In genomic region chr11:35922205-35922873, GRCm38 (mm10) we compare ENCODE assay signal across 11 mouse cellular contexts. TPM values are rescaled to one million over a fixed set of nuclear protein-coding genes. Genes with fewer than 3 reads are reported as not detected.
DNase-seq lines count a peak whose midpoint lies in the region; ATAC-seq and TF ChIP-seq lines count a peak whose summit lies in the region.
"Had no signal": no experiment of that assay in that cellular context is flagged by ENCODE, and none has a peak within 500 bp of the region (broad histone marks: within the 10 kb centered on the region; RNA-seq: fewer than 3 reads in every experiment).

No protein-coding gene starts in this region.

- H3K27ac ChIP-seq in heart, embryonic 12.5 days (ENCODE audit: poor library complexity, severe bottlenecking), result no peak overlapping the region
- H3K27ac ChIP-seq in heart, embryonic 10.5 days, result no peak overlapping the region
- no peak overlapping the region for H3K27ac ChIP-seq in intestine, embryonic 14.5 days (ENCODE audit: low read depth)
- H3K27ac ChIP-seq in lung, postnatal 0 days (ENCODE audit: low read length), result peak overlapping the region; percentile 6; the same call in 1 of the 2 replicates
- H3K27ac ChIP-seq: embryonic facial prominence, embryonic 12.5 days; hindbrain, embryonic 12.5 days had no signal

- TF ChIP-seq CTCF in lung, postnatal 0 days (IDR thresholded peaks at IDR 0.05), result peak; percentile 54

- no peak for TF ChIP-seq EP300 in lung, postnatal 0 days (IDR thresholded peaks at IDR 0.05)

- 34% methylated on average over 12 of the region's 12 CpGs for WGBS in heart, embryonic 12.5 days
- 37% methylated on average over 12 of the region's 12 CpGs for WGBS in heart, embryonic 10.5 days
- 27% methylated on average over 12 of the region's 12 CpGs for WGBS in intestine, embryonic 14.5 days
- 25% methylated on average over 12 of the region's 12 CpGs for WGBS in lung, postnatal 0 days

- H3K4me3 ChIP-seq in heart, embryonic 12.5 days, result no peak overlapping the region
- H3K4me3 ChIP-seq in heart, embryonic 10.5 days, result no peak overlapping the region
- H3K4me3 ChIP-seq in intestine, embryonic 14.5 days (ENCODE audit: low read depth, low read length), result no peak overlapping the region
- H3K4me3 ChIP-seq in lung, postnatal 0 days (ENCODE audit: low read depth, low read length), result no peak overlapping the region
- H3K4me3 ChIP-seq: embryonic facial prominence, embryonic 12.5 days; hindbrain, embryonic 12.5 days had no signal

- peaks cover 4% of the 10 kb centered on the region; the same call in 1 of the 2 replicates for H3K9me3 ChIP-seq in heart, embryonic 12.5 days (replicated peaks)
- H3K9me3 ChIP-seq in heart, embryonic 10.5 days, result no peaks in the 10 kb centered on the region
- no peaks in the 10 kb centered on the region for H3K9me3 ChIP-seq in intestine, embryonic 14.5 days (ENCODE audit: control insufficient read depth, low read length)
- H3K9me3 ChIP-seq in lung, postnatal 0 days (ENCODE audit: low read length), result no peaks in the 10 kb centered on the region
- H3K9me3 ChIP-seq: embryonic facial prominence, embryonic 12.5 days had no signal

- no peak for DNase-seq in heart, embryonic 10.5 days (ENCODE audit: low spot score)
- DNase-seq in MN1 (ENCODE audit: low spot score), result peak; percentile 35
- peak; percentile 66 for DNase-seq in intestine, embryonic 14.5 days (ENCODE audit: low spot score)
- DNase-seq in lung, postnatal 0 days (ENCODE audit: low spot score), result peak; percentile 36
- DNase-seq in left cerebral cortex, postnatal 36 days (ENCODE audit: low spot score in 2 of 2), result no peak
- no peak for DNase-seq in ovary, adult 18-20 months (ENCODE audit: low spot score)

- intact Hi-C loops in left cerebral cortex, postnatal 36 days (cut with DNase I), result loop anchor here (5.0 kb wide), 1 partner anchor 80 kb away; no protein-coding TSS in a partner anchor

- H3K9ac ChIP-seq in heart, embryonic 12.5 days, result no peak overlapping the region
- no peak overlapping the region for H3K9ac ChIP-seq in intestine, embryonic 14.5 days (ENCODE audit: low read length)
- H3K9ac ChIP-seq in lung, postnatal 0 days (replicated peaks; ENCODE audit: low read depth), result no peak overlapping the region
- H3K9ac ChIP-seq: embryonic facial prominence, embryonic 12.5 days; hindbrain, embryonic 12.5 days had no signal

- no peaks in the 10 kb centered on the region; the same call in 1 of the 2 replicates for H3K4me1 ChIP-seq in heart, embryonic 12.5 days (replicated peaks)
- peaks cover 23% of the 10 kb centered on the region for H3K4me1 ChIP-seq in heart, embryonic 10.5 days
- 0 out of 2 replicates have a peak, but pooled peaks cover 8% of the 10 kb centered on the region for H3K4me1 ChIP-seq in intestine, embryonic 14.5 days (replicated peaks; ENCODE audit: control insufficient read depth, insufficient read depth, low read length)
- H3K4me1 ChIP-seq in lung, postnatal 0 days (ENCODE audit: insufficient read depth, low read depth, low read length), result peaks cover 11% of the 10 kb centered on the region

- no peaks in the 10 kb centered on the region for H3K36me3 ChIP-seq in heart, embryonic 12.5 days
- 0 out of 2 replicates have a peak, but pooled peaks cover 3% of the 10 kb centered on the region for H3K36me3 ChIP-seq in heart, embryonic 10.5 days
- no peaks in the 10 kb centered on the region for H3K36me3 ChIP-seq in intestine, embryonic 14.5 days (ENCODE audit: control insufficient read depth, insufficient read depth, low read length)
- no peaks in the 10 kb centered on the region for H3K36me3 ChIP-seq in lung, postnatal 0 days (ENCODE audit: insufficient read depth, low read length)
- H3K36me3 ChIP-seq: embryonic facial prominence, embryonic 12.5 days; hindbrain, embryonic 12.5 days had no signal

- peak overlapping the region; percentile 27; the same call in 1 of the 2 replicates for H3K4me2 ChIP-seq in heart, embryonic 12.5 days
- no peak overlapping the region for H3K4me2 ChIP-seq in intestine, embryonic 14.5 days (ENCODE audit: low read length)
- 0 out of 2 replicates have a peak overlapping the region, but pooled peaks have one; percentile 17 for H3K4me2 ChIP-seq in lung, postnatal 0 days (replicated peaks; ENCODE audit: low read depth, low read length)
- H3K4me2 ChIP-seq: embryonic facial prominence, embryonic 12.5 days; hindbrain, embryonic 12.5 days had no signal

- ATAC-seq in heart, embryonic 12.5 days (ENCODE audit: insufficient number of reproducible peaks, low FRiP score), result no peak
- ATAC-seq in intestine, embryonic 14.5 days (replicated peaks; ENCODE audit: low FRiP score, low TSS enrichment, low read depth), result 0 out of 2 replicates have a peak, but pooled peaks have one; percentile 17
- no peak for ATAC-seq in lung, postnatal 0 days
- ATAC-seq in granulocyte monocyte progenitor cell, adult 5-6 weeks (replicated peaks; ENCODE audit: poor library complexity, severe bottlenecking), result no peak
- ATAC-seq: Patski had no signal

- H3K27me3 ChIP-seq in heart, embryonic 12.5 days (replicated peaks), result peaks cover 4% of the 10 kb centered on the region; the same call in 1 of the 2 replicates
- no peaks in the 10 kb centered on the region; the same call in 1 of the 2 replicates for H3K27me3 ChIP-seq in heart, embryonic 10.5 days (ENCODE audit: insufficient read depth, poor library complexity, severe bottlenecking)
- H3K27me3 ChIP-seq in intestine, embryonic 14.5 days (replicated peaks; ENCODE audit: control insufficient read depth, insufficient read depth, low read length), result no peaks in the 10 kb centered on the region
- H3K27me3 ChIP-seq in lung, postnatal 0 days (replicated peaks; ENCODE audit: insufficient read depth, low read length), result no peaks in the 10 kb centered on the region
- H3K27me3 ChIP-seq: embryonic facial prominence, embryonic 12.5 days; hindbrain, embryonic 12.5 days; Patski had no signal

RNA-seq across cellular contexts. Expression of gene Wwc1, which starts 58.0 kb away (rescaled TPM):
- polyA plus RNA-seq in heart, embryonic 12.5 days (2016; fragmentation: Nextera tagmentation; extraction: Ambion mirVana), result 3.4 and 3.8 TPM in 2 replicates
- 3.0 and 3.9 TPM in 2 replicates for polyA plus RNA-seq in heart, embryonic 10.5 days (2016; fragmentation: Nextera tagmentation; extraction: Ambion mirVana)
- polyA plus RNA-seq in intestine, embryonic 14.5 days (2014; fragmentation: Nextera tagmentation; extraction: Ambion mirVana), result 9.3 and 12.4 TPM in 2 replicates
- polyA plus RNA-seq in lung, postnatal 0 days (2015; fragmentation: Nextera tagmentation; extraction: Ambion mirVana), result 22.1 and 31.0 TPM in 2 replicates
- total RNA-seq in granulocyte monocyte progenitor cell, adult 5-6 weeks (2014; fragmentation: Nextera tagmentation), result not detected in 2 replicates
- not detected in 2 replicates for total RNA-seq in granulocyte monocyte progenitor cell, adult 5-6 weeks (2017)
- total RNA-seq in left cerebral cortex, postnatal 36 days (2021), result 100 to 1,000 TPM; 124 to 144 TPM

Comparison
In these comparisons a context has a peak if more than half of its experiments do, and no peak if none do; other contexts are left out.
1. DNase-seq: peak in MN1 (single experiment), intestine, embryonic 14.5 days (single experiment) and lung, postnatal 0 days (single experiment); none in heart, embryonic 10.5 days (single experiment), left cerebral cortex, postnatal 36 days (0 of 2) and ovary, adult 18-20 months (single experiment).